Mouse (Mus musculus) layer of hippocampus, adult 18-20 months (tissue): ENCODE measurements around the gene Renbp. TPM values are rescaled to one million over a fixed set of nuclear protein-coding genes. Genes with fewer than 3 reads are reported as not detected.

ENCODE experiments used
- total RNA-seq, 2 experiments: library from RNA; stranded (reverse); gene quantifications; 2 replicates each; pipeline ENCODE4 v1.2.3; 2021

Renbp gene
- total RNA-seq, 2 experiments from 2014 or later = 5.4 to 5.5 TPM

Other genes with a start within 250 kb of the Renbp start
- 10 to 100 TPM; 75.8 to 79.1 TPM for gene Bcap31, start 214.7 kb downstream of the Renbp start, total RNA-seq
- 10 to 100 TPM; 11.6 to 12.8 TPM for gene Abcd1, start 214.3 kb downstream of the Renbp start, total RNA-seq
- 10 to 100 TPM; 11.7 to 12.2 TPM for gene Plxnb3, start 173.8 kb downstream of the Renbp start, total RNA-seq
- 1 to 10 TPM; 2.7 to 6.3 TPM for gene Srpk3, start 156.4 kb downstream of the Renbp start, total RNA-seq
- 100 to 1,000 TPM; 194 to 204 TPM for gene Idh3g, start 144.0 kb downstream of the Renbp start, total RNA-seq
- gene Ssr4, start 143.8 kb downstream of the Renbp start, total RNA-seq = 10 to 100 TPM; 87.4 to 87.6 TPM
- gene Pdzd4, start 105.9 kb downstream of the Renbp start, total RNA-seq = 100 to 1,000 TPM in 1 of 2 experiments, 10 to 100 TPM in 1; 95.8 to 104 TPM
- gene Avpr2, start 38.7 kb downstream of the Renbp start, total RNA-seq = not detected
- gene L1cam, start 34.7 kb downstream of the Renbp start, total RNA-seq = 100 to 1,000 TPM; 118 to 119 TPM
- gene Arhgap4, start 9.0 kb downstream of the Renbp start, total RNA-seq = 1 to 10 TPM; 4.3 to 4.4 TPM
- gene Naa10, start 8.9 kb downstream of the Renbp start, total RNA-seq = 10 to 100 TPM; 57.7 to 61.3 TPM
- gene Hcfc1, start 35.5 kb upstream of the Renbp start, total RNA-seq = 10 to 100 TPM; 71.8 to 73.2 TPM
- gene Irak1, start 93.1 kb upstream of the Renbp start, total RNA-seq = 10 to 100 TPM; 50.1 to 55.4 TPM
- under 1 TPM; 0.51 to 0.62 TPM for gene Opn1mw, start 196.6 kb upstream of the Renbp start, total RNA-seq
- 10 to 100 TPM; 95.9 to 97.0 TPM for gene Mecp2, start 204.5 kb upstream of the Renbp start, total RNA-seq
- not detected for gene Tex28, start 237.0 kb upstream of the Renbp start, total RNA-seq
- gene Tktl1, start 246.4 kb upstream of the Renbp start, total RNA-seq = not detected